Mouse (Mus musculus): ENCODE data around the gene Tbc1d22a. TPM values are rescaled to one million over a fixed set of nuclear protein-coding genes. Genes with fewer than 3 reads are reported as not detected.

The Tbc1d22a gene
- polyA plus RNA-seq, 1 experiment from 2014 or later: 8.1 TPM

GRCm38 (mm10) chr15:86285296-86285695, 71.0 kb downstream of the Tbc1d22a start:
- DNase-seq (ENCODE audit: low spot score, missing footprints): no peak

GRCm38 (mm10) chr15:86290074-86290473, 75.8 kb downstream of the Tbc1d22a start:
- no peaks in the 10 kb centered on the region for H3K9me3 ChIP-seq (ENCODE audit: control insufficient read depth, low read length)
- H3K27me3 ChIP-seq (ENCODE audit: control insufficient read depth, insufficient read depth, low read length): 0 out of 2 replicates have a peak, but pooled peaks cover 2% of the 10 kb centered on the region
- peak overlapping the region; percentile 11; the same call in 1 of the 2 replicates for H3K27ac ChIP-seq (ENCODE audit: low read depth, low read length)
- no peak overlapping the region for H3K4me2 ChIP-seq
- H3K4me3 ChIP-seq (ENCODE audit: low read depth, low read length): no peak overlapping the region
- WGBS: 86% methylated on average over 3 of the region's 3 CpGs
- DNase-seq (ENCODE audit: low spot score, missing footprints) (peak; percentile 90), ATAC-seq (ENCODE audit: low FRiP score) (peak; percentile 44; the same call in 1 of the 2 replicates)
- H3K4me1 ChIP-seq (ENCODE audit: control insufficient read depth, insufficient read depth, low read length): peaks cover 22% of the 10 kb centered on the region
- H3K9ac ChIP-seq (ENCODE audit: low read length): no peak overlapping the region
- no peaks in the 10 kb centered on the region for H3K36me3 ChIP-seq (ENCODE audit: control insufficient read depth, insufficient read depth, low read length)

More at GRCm38 (mm10) chr15:86285296-86285695, 71.0 kb downstream of the Tbc1d22a start:
- 83% methylated on average over 2 of the region's 2 CpGs for WGBS
- Histone ChIP-seq H3K9me3 (ENCODE audit: control insufficient read depth, low read length) (no peaks in the 10 kb centered on the region), H3K27ac (ENCODE audit: low read depth, low read length) (no peak overlapping the region), H3K4me2 (no peak overlapping the region), H3K27me3 (ENCODE audit: control insufficient read depth, insufficient read depth, low read length) (0 out of 2 replicates have a peak, but pooled peaks cover 2% of the 10 kb centered on the region), H3K36me3 (ENCODE audit: control insufficient read depth, insufficient read depth, low read length) (no peaks in the 10 kb centered on the region), H3K4me3 (ENCODE audit: low read depth, low read length) (no peak overlapping the region), H3K4me1 (ENCODE audit: control insufficient read depth, insufficient read depth, low read length) (peaks cover 6% of the 10 kb centered on the region), H3K9ac (ENCODE audit: low read length) (no peak overlapping the region)
- ATAC-seq (ENCODE audit: low FRiP score): no peak

- Histone ChIP-seq H3K4me1 (ENCODE audit: control insufficient read depth, insufficient read depth, low read length) (peaks cover 22% of the 10 kb centered on the region), H3K9ac (ENCODE audit: low read length) (no peak overlapping the region), H3K27ac (ENCODE audit: low read depth, low read length) (no peak overlapping the region), H3K4me2 (no peak overlapping the region), H3K4me3 (ENCODE audit: low read depth, low read length) (no peak overlapping the region), H3K36me3 (ENCODE audit: control insufficient read depth, insufficient read depth, low read length) (no peaks in the 10 kb centered on the region), H3K9me3 (ENCODE audit: control insufficient read depth, low read length) (no peaks in the 10 kb centered on the region), H3K27me3 (ENCODE audit: control insufficient read depth, insufficient read depth, low read length) (0 out of 2 replicates have a peak, but pooled peaks cover 1% of the 10 kb centered on the region)
- DNase-seq (ENCODE audit: low spot score, missing footprints) (no peak), ATAC-seq (ENCODE audit: low FRiP score) (no peak)
- 70% methylated on average over 6 of the region's 6 CpGs for WGBS
These were observed 78.0 kb downstream of the Tbc1d22a start for GRCm38 (mm10) chr15:86292288-86292687.

GRCm38 (mm10) chr15:86294426-86294825, 80.2 kb downstream of the Tbc1d22a start:
- H3K9me3 ChIP-seq (ENCODE audit: control insufficient read depth, low read length): no peaks in the 10 kb centered on the region
- no peak for ATAC-seq (ENCODE audit: low FRiP score)
- no peak overlapping the region for H3K9ac ChIP-seq (ENCODE audit: low read length)
- DNase-seq (ENCODE audit: low spot score, missing footprints): no peak
- no peak overlapping the region for H3K27ac ChIP-seq (ENCODE audit: low read depth, low read length)
- no peaks in the 10 kb centered on the region for H3K36me3 ChIP-seq (ENCODE audit: control insufficient read depth, insufficient read depth, low read length)
- H3K27me3 ChIP-seq (ENCODE audit: control insufficient read depth, insufficient read depth, low read length): no peaks in the 10 kb centered on the region
- WGBS: 95% methylated on average over 3 of the region's 3 CpGs
- H3K4me3 ChIP-seq (ENCODE audit: low read depth, low read length): no peak overlapping the region
- peaks cover 22% of the 10 kb centered on the region for H3K4me1 ChIP-seq (ENCODE audit: control insufficient read depth, insufficient read depth, low read length)
- no peak overlapping the region for H3K4me2 ChIP-seq

- Histone ChIP-seq H3K9ac (ENCODE audit: low read length) (no peak overlapping the region), H3K27ac (ENCODE audit: low read depth, low read length) (no peak overlapping the region), H3K27me3 (ENCODE audit: control insufficient read depth, insufficient read depth, low read length) (no peaks in the 10 kb centered on the region), H3K4me1 (ENCODE audit: control insufficient read depth, insufficient read depth, low read length) (peaks cover 11% of the 10 kb centered on the region), H3K36me3 (ENCODE audit: control insufficient read depth, insufficient read depth, low read length) (no peaks in the 10 kb centered on the region), H3K4me3 (ENCODE audit: low read depth, low read length) (no peak overlapping the region), H3K9me3 (ENCODE audit: control insufficient read depth, low read length) (no peaks in the 10 kb centered on the region), H3K4me2 (no peak overlapping the region)
- 89% methylated on average over 4 of the region's 4 CpGs for WGBS
- ATAC-seq (ENCODE audit: low FRiP score) (no peak), DNase-seq (ENCODE audit: low spot score, missing footprints) (no peak)
These were observed 81.5 kb downstream of the Tbc1d22a start for GRCm38 (mm10) chr15:86295722-86296288.

- Histone ChIP-seq H3K9ac (ENCODE audit: low read length) (no peak overlapping the region), H3K36me3 (ENCODE audit: control insufficient read depth, insufficient read depth, low read length) (no peaks in the 10 kb centered on the region), H3K4me1 (ENCODE audit: control insufficient read depth, insufficient read depth, low read length) (no peaks in the 10 kb centered on the region), H3K27ac (ENCODE audit: low read depth, low read length) (no peak overlapping the region), H3K27me3 (ENCODE audit: control insufficient read depth, insufficient read depth, low read length) (no peaks in the 10 kb centered on the region), H3K4me3 (ENCODE audit: low read depth, low read length) (no peak overlapping the region), H3K9me3 (ENCODE audit: control insufficient read depth, low read length) (no peaks in the 10 kb centered on the region), H3K4me2 (no peak overlapping the region)
- DNase-seq (ENCODE audit: low spot score, missing footprints) (no peak), ATAC-seq (ENCODE audit: low FRiP score) (no peak)
- WGBS: 95% methylated on average over 1 of the region's 1 CpGs
These were observed 83.0 kb downstream of the Tbc1d22a start for GRCm38 (mm10) chr15:86297281-86297680.

- ATAC-seq (ENCODE audit: low FRiP score) (no peak), DNase-seq (ENCODE audit: low spot score, missing footprints) (no peak)
- Histone ChIP-seq H3K4me3 (ENCODE audit: low read depth, low read length) (no peak overlapping the region), H3K27me3 (ENCODE audit: control insufficient read depth, insufficient read depth, low read length) (no peaks in the 10 kb centered on the region), H3K27ac (ENCODE audit: low read depth, low read length) (no peak overlapping the region), H3K9me3 (ENCODE audit: control insufficient read depth, low read length) (no peaks in the 10 kb centered on the region; the same call in 1 of the 2 replicates), H3K9ac (ENCODE audit: low read length) (no peak overlapping the region), H3K4me1 (ENCODE audit: control insufficient read depth, insufficient read depth, low read length) (no peaks in the 10 kb centered on the region), H3K36me3 (ENCODE audit: control insufficient read depth, insufficient read depth, low read length) (no peaks in the 10 kb centered on the region), H3K4me2 (no peak overlapping the region)
- 94% methylated on average over 1 of the region's 1 CpGs for WGBS
These were observed 89.6 kb downstream of the Tbc1d22a start for GRCm38 (mm10) chr15:86303876-86304275.

GRCm38 (mm10) chr15:86304861-86305260, 90.6 kb downstream of the Tbc1d22a start:
- WGBS: 84% methylated on average over 3 of the region's 3 CpGs
- Histone ChIP-seq H3K4me2 (no peak overlapping the region), H3K27ac (ENCODE audit: low read depth, low read length) (no peak overlapping the region), H3K36me3 (ENCODE audit: control insufficient read depth, insufficient read depth, low read length) (no peaks in the 10 kb centered on the region), H3K4me1 (ENCODE audit: control insufficient read depth, insufficient read depth, low read length) (no peaks in the 10 kb centered on the region), H3K4me3 (ENCODE audit: low read depth, low read length) (no peak overlapping the region), H3K27me3 (ENCODE audit: control insufficient read depth, insufficient read depth, low read length) (no peaks in the 10 kb centered on the region), H3K9ac (ENCODE audit: low read length) (no peak overlapping the region), H3K9me3 (ENCODE audit: control insufficient read depth, low read length) (no peaks in the 10 kb centered on the region; the same call in 1 of the 2 replicates)
- DNase-seq (ENCODE audit: low spot score, missing footprints) (no peak), ATAC-seq (ENCODE audit: low FRiP score) (no peak)

- H3K27ac ChIP-seq (ENCODE audit: low read depth, low read length): no peak overlapping the region
- no peaks in the 10 kb centered on the region for H3K27me3 ChIP-seq (ENCODE audit: control insufficient read depth, insufficient read depth, low read length)
- ATAC-seq (ENCODE audit: low FRiP score) (no peak), DNase-seq (ENCODE audit: low spot score, missing footprints) (no peak)
- H3K4me2 ChIP-seq: no peak overlapping the region
- H3K4me3 ChIP-seq (ENCODE audit: low read depth, low read length): no peak overlapping the region
- H3K9ac ChIP-seq (ENCODE audit: low read length): no peak overlapping the region
- H3K4me1 ChIP-seq (ENCODE audit: control insufficient read depth, insufficient read depth, low read length): no peaks in the 10 kb centered on the region
- WGBS: 81% methylated on average over 3 of the region's 3 CpGs
- H3K36me3 ChIP-seq (ENCODE audit: control insufficient read depth, insufficient read depth, low read length): no peaks in the 10 kb centered on the region
- no peaks in the 10 kb centered on the region; the same call in 1 of the 2 replicates for H3K9me3 ChIP-seq (ENCODE audit: control insufficient read depth, low read length)
These were observed 91.0 kb downstream of the Tbc1d22a start for GRCm38 (mm10) chr15:86305290-86305689.

Data from midbrain, embryonic 11.5 days (tissue).